14 mouse cellular contexts compared by ENCODE assay signal in genomic region chr9:100898042-100898441, GRCm38 (mm10).
DNase-seq lines count a peak whose midpoint lies in the region; ATAC-seq and TF ChIP-seq lines count a peak whose summit lies in the region.
"Had no signal": no experiment of that assay in that cellular context is flagged by ENCODE, and none has a peak within 500 bp of the region (broad histone marks: within the 10 kb centered on the region; RNA-seq: fewer than 3 reads in every experiment).

No protein-coding gene starts in this region.

- TF ChIP-seq POLR2A in CH12.LX (IDR thresholded peaks at IDR 0.05; ENCODE audit: low read depth, low read length): no peak

- H3K27ac ChIP-seq in hindbrain, postnatal 0 days: no peak overlapping the region
- no peak overlapping the region for H3K27ac ChIP-seq in hindbrain, embryonic 11.5 days (ENCODE audit: low read depth, low read length)
- peak overlapping the region; percentile 49 for H3K27ac ChIP-seq in CH12.LX (ENCODE audit: insufficient read depth, low read depth)
- H3K27ac ChIP-seq: embryonic facial prominence, embryonic 10.5 days; liver, embryonic 12.5 days; neural tube, embryonic 15.5 days had no signal

- dilution Hi-C loops in CH12.LX (cut with MboI; ENCODE audit: extremely low pct_ligation_motif_present, extremely low pct_unique_long_range_greater_than_20kb, low sequenced_read_pairs): no loop called here

- H3K9ac ChIP-seq in hindbrain, postnatal 0 days (replicated peaks; ENCODE audit: low read length): no peak overlapping the region
- H3K9ac ChIP-seq in hindbrain, embryonic 11.5 days (ENCODE audit: low read depth, low read length): no peak overlapping the region
- no peak overlapping the region for H3K9ac ChIP-seq in CH12.LX (ENCODE audit: insufficient read depth, low read depth)
- H3K9ac ChIP-seq: heart, embryonic 12.5 days; liver, embryonic 12.5 days; neural tube, embryonic 15.5 days had no signal

- in situ Hi-C loops in CH12.LX (cut with MboI; ENCODE audit: low pct_ligation_motif_present, low pct_unique_long_range_greater_than_20kb, low sequenced_read_pairs): no loop called here

- WGBS in hindbrain, postnatal 0 days: 81% methylated on average over 4 of the region's 4 CpGs
- WGBS in hindbrain, embryonic 11.5 days: 91% methylated on average over 4 of the region's 4 CpGs

- no peaks in the 10 kb centered on the region for H3K79me2 ChIP-seq in CH12.LX (replicated peaks; ENCODE audit: control insufficient read depth, extremely low read depth, insufficient read depth, poor library complexity, severe bottlenecking)

- no peak; the same call in none of the 2 replicates for TF ChIP-seq RAD21 in CH12.LX (IDR thresholded peaks at IDR 0.05; ENCODE audit: low read depth, low read length)

- TF ChIP-seq CTCF in hindbrain, postnatal 0 days (IDR thresholded peaks at IDR 0.05; ENCODE audit: low read depth): no peak; the same call in 1 of the 2 replicates
- peak in 1 of 2 experiments; percentile 47; a peak in 2 of 4 replicates for TF ChIP-seq CTCF in CH12.LX (conservative IDR thresholded peaks at IDR 0.05 in 1 of 2, IDR thresholded peaks at IDR 0.05 in 1 of 2; ENCODE audit: low read depth in 2 of 2, low read length in 2 of 2)

- no peaks in the 10 kb centered on the region for H3K27me3 ChIP-seq in hindbrain, postnatal 0 days (ENCODE audit: insufficient read depth, low read length)
- H3K27me3 ChIP-seq in hindbrain, embryonic 11.5 days (ENCODE audit: control insufficient read depth, insufficient read depth, low read length): no peaks in the 10 kb centered on the region
- no peaks in the 10 kb centered on the region for H3K27me3 ChIP-seq in CH12.LX (replicated peaks)
- H3K27me3 ChIP-seq: heart, embryonic 12.5 days; liver, embryonic 12.5 days; neural tube, embryonic 15.5 days had no signal

- no peaks in the 10 kb centered on the region for H3K9me3 ChIP-seq in hindbrain, postnatal 0 days (ENCODE audit: low read length)
- H3K9me3 ChIP-seq in hindbrain, embryonic 11.5 days (ENCODE audit: control insufficient read depth, low read length): no peaks in the 10 kb centered on the region
- no peaks in the 10 kb centered on the region for H3K9me3 ChIP-seq in CH12.LX (replicated peaks; ENCODE audit: low read length)
- H3K9me3 ChIP-seq: embryonic facial prominence, embryonic 10.5 days; heart, embryonic 12.5 days; liver, embryonic 12.5 days; neural tube, embryonic 15.5 days had no signal

- no peak overlapping the region for H3K4me3 ChIP-seq in hindbrain, postnatal 0 days (ENCODE audit: low read length)
- H3K4me3 ChIP-seq in hindbrain, embryonic 11.5 days (ENCODE audit: low read depth, low read length): no peak overlapping the region
- H3K4me3 ChIP-seq in CH12.LX (replicated peaks in 1 of 3; ENCODE audit: low read depth in 2 of 3, low read length in 2 of 3, poor library complexity in 1 of 3): no peak overlapping the region
- H3K4me3 ChIP-seq: embryonic facial prominence, embryonic 10.5 days; heart, embryonic 12.5 days; liver, embryonic 12.5 days; neural tube, embryonic 15.5 days had no signal

- H3K4me2 ChIP-seq in hindbrain, postnatal 0 days (ENCODE audit: low read depth, low read length): no peak overlapping the region
- no peak overlapping the region for H3K4me2 ChIP-seq in hindbrain, embryonic 11.5 days (replicated peaks; ENCODE audit: low read depth, low read length)
- no peak overlapping the region for H3K4me2 ChIP-seq in CH12.LX (ENCODE audit: insufficient read depth, low read depth, poor library complexity, severe bottlenecking)
- H3K4me2 ChIP-seq: heart, embryonic 12.5 days; liver, embryonic 12.5 days; neural tube, embryonic 15.5 days had no signal

- no peak for ATAC-seq in CD4-positive, CD25-positive, alpha-beta regulatory T cell, adult 4 months
- no peak for ATAC-seq in hindbrain, postnatal 0 days
- no peak for ATAC-seq in hindbrain, embryonic 11.5 days (ENCODE audit: low FRiP score)
- ATAC-seq: liver, embryonic 12.5 days had no signal

- no peaks in the 10 kb centered on the region for H3K36me3 ChIP-seq in hindbrain, postnatal 0 days (ENCODE audit: insufficient read depth, low read length)
- H3K36me3 ChIP-seq in hindbrain, embryonic 11.5 days (ENCODE audit: control insufficient read depth, insufficient read depth, low read length): no peaks in the 10 kb centered on the region
- H3K36me3 ChIP-seq in CH12.LX (replicated peaks in 1 of 2; ENCODE audit: control insufficient read depth in 1 of 2, insufficient read depth in 1 of 2, low read length in 1 of 2): peaks cover 0 to 2% of the 10 kb centered on the region in 2 experiments
- H3K36me3 ChIP-seq: neural tube, embryonic 15.5 days had no signal

- DNase-seq in CD4-positive, CD25-positive, alpha-beta regulatory T cell, adult 2 months (ENCODE audit: low read depth, low spot score): peak; percentile 11
- DNase-seq in hindbrain, postnatal 0 days (ENCODE audit: low spot score): peak; percentile 9
- DNase-seq in hindbrain, embryonic 11.5 days (ENCODE audit: low spot score): no peak
- peak; percentile 17 for DNase-seq in CH12.LX (ENCODE audit: extremely low read depth)
- DNase-seq in cerebellum, adult 9-11 months: peak; percentile 18
- DNase-seq in adipocyte (ENCODE audit: low spot score): no peak
- no peak for DNase-seq in left cerebral cortex, adult 8-10 months (ENCODE audit: low spot score in 2 of 2)
- DNase-seq: kidney, adult 11 months; right cerebral cortex, postnatal 14 days had no signal

- H3K4me1 ChIP-seq in hindbrain, postnatal 0 days (ENCODE audit: insufficient read depth, low read length): no peaks in the 10 kb centered on the region
- no peaks in the 10 kb centered on the region for H3K4me1 ChIP-seq in hindbrain, embryonic 11.5 days (replicated peaks; ENCODE audit: control insufficient read depth, insufficient read depth, low read length)
- peaks cover 7 to 8% of the 10 kb centered on the region in 2 experiments for H3K4me1 ChIP-seq in CH12.LX (ENCODE audit: control insufficient read depth in 1 of 2, insufficient read depth in 2 of 2)
- H3K4me1 ChIP-seq: embryonic facial prominence, embryonic 10.5 days; heart, embryonic 12.5 days; liver, embryonic 12.5 days; neural tube, embryonic 15.5 days had no signal

- TF ChIP-seq EP300 in CH12.LX (IDR thresholded peaks at IDR 0.05; ENCODE audit: low read length): no peak

TF ChIP-seq in CH12.LX, 34 proteins besides CTCF, POLR2A, EP300 and RAD21:
- TF ChIP-seq SMC3 (IDR thresholded peaks at IDR 0.05; ENCODE audit: low read depth, low read length) (0 out of 2 replicates have a peak, but pooled peaks have one; percentile 11), NRF1 (IDR thresholded peaks at IDR 0.05; ENCODE audit: low read depth, low read length) (no peak)

Comparison
In these comparisons a context has a peak if more than half of its experiments do, and no peak if none do; other contexts are left out.
1. DNase-seq: peak in CD4-positive, CD25-positive, alpha-beta regulatory T cell, adult 2 months (single experiment), hindbrain, postnatal 0 days (single experiment), CH12.LX (single experiment) and cerebellum, adult 9-11 months (single experiment); none in hindbrain, embryonic 11.5 days (single experiment), adipocyte (single experiment) and left cerebral cortex, adult 8-10 months (0 of 2).